Mouse (Mus musculus): Measurements from ENCODE around the gene Ccdc9b.

DNA sequence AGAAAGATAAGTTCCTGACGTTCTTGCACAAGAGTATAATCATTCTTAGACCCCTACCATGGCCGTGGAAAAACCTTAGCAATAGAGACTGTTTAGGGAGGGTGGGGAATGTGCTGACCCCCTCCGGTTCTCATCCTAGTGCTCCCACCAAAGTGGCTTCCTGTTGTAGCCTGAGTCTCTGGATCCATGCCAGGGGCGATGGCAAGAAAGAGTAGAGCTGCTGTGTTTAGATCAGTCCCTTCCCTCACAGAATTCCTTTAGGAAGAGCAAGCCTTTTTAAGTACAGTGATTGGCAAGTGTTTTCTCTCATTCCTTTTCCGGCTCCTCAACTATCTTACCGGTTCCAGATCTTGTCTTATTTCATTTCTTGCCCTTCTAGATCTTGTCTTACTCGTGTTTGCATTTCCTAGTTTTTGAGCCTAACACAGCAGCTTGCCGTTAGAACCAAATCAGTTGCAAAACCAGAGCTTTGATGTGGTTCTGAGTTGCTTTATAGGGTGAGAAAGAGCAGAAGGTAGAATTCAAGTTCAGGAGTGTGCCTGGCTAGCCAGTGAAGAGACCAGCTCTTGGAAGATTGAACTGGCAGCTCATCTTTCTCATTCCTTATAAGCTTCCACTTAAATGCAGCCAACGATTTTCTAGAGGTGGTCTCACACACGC lies 15.0 kb downstream of the Ccdc9b start:
- TF ChIP-seq CTCF (IDR thresholded peaks at IDR 0.05; ENCODE audit: insufficient read depth, low read length) (no peak), POLR2A (IDR thresholded peaks at IDR 0.05; ENCODE audit: borderline replicate concordance, extremely low read depth, low read depth, low read length) (no peak)
